Mouse (Mus musculus) midbrain, embryonic 10.5 days (tissue): Measurements from ENCODE around the gene Cd200r3. TPM values are rescaled to one million over a fixed set of nuclear protein-coding genes. Genes with fewer than 3 reads are reported as not detected.

ENCODE experiments used
- DNase-seq: peaks from one replicate; pipeline ENCODE4 v3.0.0-alpha.2; 2017; ENCODE audit warnings: low spot score
- H3K27ac ChIP-seq: fragments of 300-500 bp; sonication (generic); replicated peaks from 2 replicates; pipeline ENCODE4 v1.5.1; 2016; ENCODE audit warnings: mild to moderate bottlenecking
- H3K27me3 ChIP-seq: fragments of 300-500 bp; sonication (generic); 2 replicates; pipeline ENCODE4 v1.6.1; 2016; ENCODE audit warnings: low read depth, mild to moderate bottlenecking; ENCODE audit not compliant: poor library complexity, severe bottlenecking
- H3K36me3 ChIP-seq: fragments of 300-500 bp; sonication (generic); 2 replicates; pipeline ENCODE4 v1.6.1; 2016; ENCODE audit warnings: mild to moderate bottlenecking, moderate library complexity
- H3K4me1 ChIP-seq: fragments of 300-500 bp; sonication (generic); 2 replicates; pipeline ENCODE4 v1.6.1; 2016
- H3K4me3 ChIP-seq: fragments of 300-500 bp; sonication (generic); 2 replicates; pipeline ENCODE4 v1.5.1; 2016; ENCODE audit warnings: mild to moderate bottlenecking, moderate library complexity
- H3K9me3 ChIP-seq: fragments of 300-500 bp; sonication (generic); replicated peaks from 2 replicates; pipeline ENCODE4 v1.6.1; 2016; ENCODE audit warnings: mild to moderate bottlenecking
- WGBS: fragments of 180-500 bp; shearing (Covaris S2); methylation state at CpG from one replicate; pipeline ENCODE4 v1.1.7; 2016; 5-methylcytosine and 5-hydroxymethylcytosine counted together
- polyA plus RNA-seq: library from polyadenylated mRNA; unstranded; fragments of >200 nt; fragmentation: Nextera tagmentation; extraction: Ambion mirVana; gene quantifications from 2 replicates; pipeline ENCODE4 v1.2.1, GENCODE M21; 2016

Gene Cd200r3
- polyA plus RNA-seq, 1 experiment from 2014 or later = not detected

DNA sequence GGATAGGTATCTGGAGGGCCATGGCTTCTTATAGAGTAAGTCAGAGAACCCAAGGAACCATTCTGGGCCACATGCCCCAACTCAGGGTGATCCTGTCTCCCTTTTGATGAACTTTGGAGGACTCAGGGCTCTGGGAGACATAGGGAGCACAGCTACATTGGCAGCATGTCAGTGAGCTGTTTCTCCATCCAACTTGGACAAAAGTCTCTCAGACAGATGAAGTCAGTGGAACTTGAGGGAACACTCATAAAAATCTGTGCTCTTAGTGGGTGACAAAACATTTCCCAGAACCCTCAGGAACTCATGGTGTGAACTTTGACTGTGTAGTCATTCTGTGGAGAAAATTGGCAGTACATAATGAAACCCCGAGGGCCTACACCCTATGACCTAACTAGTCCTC, 53.2 kb downstream of the Cd200r3 start:
- H3K4me1 ChIP-seq = no peaks in the 10 kb centered on the region
- H3K27ac ChIP-seq = no peak overlapping the region
- H3K9me3 ChIP-seq = no peaks in the 10 kb centered on the region
- DNase-seq = no peak
- H3K4me3 ChIP-seq = no peak overlapping the region
- WGBS = 76% methylated on average over 1 of the region's 1 CpGs
- H3K27me3 ChIP-seq = no peaks in the 10 kb centered on the region
- H3K36me3 ChIP-seq = no peaks in the 10 kb centered on the region

DNA sequence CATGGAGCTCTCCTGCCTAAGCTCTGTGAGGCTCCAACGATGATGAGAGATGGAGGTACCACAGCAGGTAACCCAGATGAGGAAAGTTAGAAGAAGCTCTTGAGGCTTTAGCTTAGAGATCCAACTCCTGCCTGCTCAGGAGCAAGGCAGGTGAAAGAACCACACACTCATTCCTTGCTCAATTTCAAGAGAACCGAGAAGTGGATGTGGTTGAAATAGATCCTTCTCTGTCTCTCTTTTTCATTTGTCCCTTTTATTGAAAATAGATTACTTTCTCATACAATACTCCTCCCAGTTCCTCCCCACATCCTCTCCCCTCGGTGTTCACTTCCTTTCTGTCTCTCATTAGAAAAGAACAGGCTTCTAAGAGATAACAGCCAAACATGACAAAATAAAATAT, 56.1 kb downstream of the Cd200r3 start:
- no peaks in the 10 kb centered on the region for H3K9me3 ChIP-seq
- no peak for DNase-seq
- H3K27ac ChIP-seq = no peak overlapping the region
- H3K4me3 ChIP-seq = no peak overlapping the region
- H3K4me1 ChIP-seq = no peaks in the 10 kb centered on the region
- H3K27me3 ChIP-seq = no peaks in the 10 kb centered on the region
- H3K36me3 ChIP-seq = no peaks in the 10 kb centered on the region
- 82% methylated on average over 3 of the region's 3 CpGs for WGBS

GRCm38 (mm10) chr16:45004443-45004842, 61.0 kb downstream of the Cd200r3 start:
- H3K4me3 ChIP-seq = no peak overlapping the region
- H3K4me1 ChIP-seq = no peaks in the 10 kb centered on the region
- 76% methylated on average over 3 of the region's 3 CpGs for WGBS
- no peak overlapping the region for H3K27ac ChIP-seq
- no peak for DNase-seq
- no peaks in the 10 kb centered on the region for H3K27me3 ChIP-seq
- no peaks in the 10 kb centered on the region for H3K9me3 ChIP-seq
- no peaks in the 10 kb centered on the region for H3K36me3 ChIP-seq

GRCm38 (mm10) chr16:45005280-45005679, 61.8 kb downstream of the Cd200r3 start:
- H3K27ac ChIP-seq = no peak overlapping the region
- WGBS = 77% methylated on average over 3 of the region's 3 CpGs
- H3K4me3 ChIP-seq = no peak overlapping the region
- no peak for DNase-seq
- H3K36me3 ChIP-seq = no peaks in the 10 kb centered on the region
- H3K27me3 ChIP-seq = no peaks in the 10 kb centered on the region
- no peaks in the 10 kb centered on the region for H3K4me1 ChIP-seq
- H3K9me3 ChIP-seq = no peaks in the 10 kb centered on the region

DNA sequence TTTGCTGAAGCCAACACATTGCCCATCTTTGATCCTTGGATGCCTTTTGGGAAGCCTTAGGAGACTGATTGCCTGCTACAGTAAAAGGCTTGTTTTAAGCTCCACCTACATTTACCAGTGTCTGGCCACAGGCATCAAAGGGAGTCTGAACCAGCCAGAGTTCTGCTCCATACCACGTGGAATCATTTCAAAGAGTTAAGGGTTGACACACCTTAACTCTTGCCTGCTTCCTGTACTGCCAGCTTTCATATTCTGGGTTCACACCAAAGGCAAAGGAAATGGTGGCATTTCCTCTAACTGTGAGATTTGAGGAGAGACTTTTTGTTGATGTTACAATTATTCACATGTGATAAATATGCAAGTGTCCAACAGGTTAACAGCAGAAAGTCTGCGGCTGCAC, 63.5 kb downstream of the Cd200r3 start:
- no peak for DNase-seq
- Histone ChIP-seq H3K9me3 (no peaks in the 10 kb centered on the region), H3K36me3 (no peaks in the 10 kb centered on the region), H3K4me1 (no peaks in the 10 kb centered on the region), H3K27me3 (no peaks in the 10 kb centered on the region), H3K4me3 (no peak overlapping the region), H3K27ac (no peak overlapping the region)
- 79% methylated on average over 2 of the region's 2 CpGs for WGBS

DNA sequence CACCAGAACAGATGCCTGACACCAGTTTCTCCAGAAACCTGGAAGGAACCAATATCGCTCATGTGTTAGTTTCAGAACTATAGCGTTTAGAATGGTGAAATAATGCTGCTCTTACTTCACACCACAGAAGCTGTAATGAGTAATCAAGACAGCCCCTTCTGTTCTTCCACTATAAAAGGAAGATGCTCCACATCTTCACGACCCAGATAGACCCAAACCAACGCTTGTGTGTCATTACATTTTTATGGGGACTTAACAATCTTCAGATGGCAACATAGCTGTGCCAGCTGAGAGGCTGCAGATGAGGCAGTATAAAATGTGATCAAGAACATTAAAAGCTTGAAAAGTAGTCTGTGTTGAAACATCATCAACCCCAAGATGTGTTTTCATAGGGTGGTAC, 64.3 kb downstream of the Cd200r3 start:
- no peaks in the 10 kb centered on the region for H3K9me3 ChIP-seq
- no peak overlapping the region for H3K4me3 ChIP-seq
- no peaks in the 10 kb centered on the region for H3K27me3 ChIP-seq
- no peak for DNase-seq
- no peak overlapping the region for H3K27ac ChIP-seq
- 93% methylated on average over 4 of the region's 4 CpGs for WGBS
- H3K36me3 ChIP-seq = no peaks in the 10 kb centered on the region
- no peaks in the 10 kb centered on the region for H3K4me1 ChIP-seq

- Histone ChIP-seq H3K9me3 (no peaks in the 10 kb centered on the region), H3K36me3 (no peaks in the 10 kb centered on the region), H3K4me1 (no peaks in the 10 kb centered on the region), H3K4me3 (no peak overlapping the region), H3K27ac (no peak overlapping the region), H3K27me3 (no peaks in the 10 kb centered on the region)
- DNase-seq = no peak
- WGBS = 62% methylated on average over 5 of the region's 5 CpGs
Measured at GRCm38 (mm10) chr16:45009634-45010033, 66.2 kb downstream of the Cd200r3 start.

DNA sequence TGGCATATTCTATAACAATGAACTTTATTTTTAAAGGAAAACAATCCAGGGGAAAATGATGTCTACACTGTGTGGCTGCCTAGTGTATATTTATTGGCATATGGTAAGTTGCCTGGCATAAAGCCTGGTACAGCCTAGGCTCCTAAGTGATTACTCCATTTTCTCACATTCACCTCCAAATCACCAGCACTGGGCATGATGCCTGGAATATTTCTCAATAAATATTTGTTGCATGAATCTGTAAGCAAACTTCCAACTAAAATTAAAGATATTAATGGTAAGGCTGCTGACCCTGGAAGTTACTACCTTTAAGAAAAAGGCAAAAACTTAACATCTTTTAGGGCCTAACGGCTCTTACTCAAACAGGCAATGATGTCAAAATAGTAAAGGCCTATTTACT, 72.1 kb downstream of the Cd200r3 start:
- no peak for DNase-seq
- Histone ChIP-seq H3K27me3 (no peaks in the 10 kb centered on the region), H3K36me3 (no peaks in the 10 kb centered on the region), H3K27ac (no peak overlapping the region), H3K9me3 (no peaks in the 10 kb centered on the region), H3K4me3 (no peak overlapping the region), H3K4me1 (no peaks in the 10 kb centered on the region)
- WGBS = 86% methylated on average over 1 of the region's 1 CpGs

GRCm38 (mm10) chr16:45016488-45016887, 73.0 kb downstream of the Cd200r3 start:
- H3K4me3 ChIP-seq = no peak overlapping the region
- H3K27ac ChIP-seq = no peak overlapping the region
- no peaks in the 10 kb centered on the region for H3K36me3 ChIP-seq
- H3K4me1 ChIP-seq = no peaks in the 10 kb centered on the region
- no peak for DNase-seq
- H3K27me3 ChIP-seq = no peaks in the 10 kb centered on the region
- 70% methylated on average over 3 of the region's 3 CpGs for WGBS
- no peaks in the 10 kb centered on the region for H3K9me3 ChIP-seq

DNA sequence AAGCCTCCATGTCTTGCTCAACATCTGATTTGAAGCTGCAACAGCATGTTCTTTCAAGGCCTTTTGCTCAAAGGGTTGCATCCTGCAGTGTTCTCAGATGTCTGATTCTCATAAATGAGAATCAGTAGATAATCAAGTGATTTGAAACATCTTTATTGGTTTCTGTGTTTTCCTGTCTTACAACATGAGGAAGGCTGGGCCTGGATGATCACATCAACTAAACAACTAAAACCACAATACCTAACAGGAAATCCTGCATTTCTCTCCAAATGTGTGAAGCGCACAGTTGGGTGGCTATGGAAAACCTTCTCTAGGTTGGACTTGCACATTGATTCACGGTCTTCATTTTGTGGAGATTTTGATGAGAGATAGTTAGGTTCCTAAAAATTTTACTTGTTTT, 75.4 kb downstream of the Cd200r3 start:
- no peaks in the 10 kb centered on the region for H3K4me1 ChIP-seq
- WGBS = 94% methylated on average over 2 of the region's 2 CpGs
- H3K4me3 ChIP-seq = no peak overlapping the region
- DNase-seq = no peak
- H3K36me3 ChIP-seq = no peaks in the 10 kb centered on the region
- H3K27ac ChIP-seq = no peak overlapping the region
- H3K27me3 ChIP-seq = no peaks in the 10 kb centered on the region
- no peaks in the 10 kb centered on the region for H3K9me3 ChIP-seq

- no peaks in the 10 kb centered on the region for H3K4me1 ChIP-seq
- DNase-seq = no peak
- H3K9me3 ChIP-seq = no peaks in the 10 kb centered on the region
- WGBS = 73% methylated on average over 1 of the region's 1 CpGs
- H3K27me3 ChIP-seq = no peaks in the 10 kb centered on the region
- no peak overlapping the region for H3K4me3 ChIP-seq
- no peak overlapping the region for H3K27ac ChIP-seq
- H3K36me3 ChIP-seq = no peaks in the 10 kb centered on the region
Measured at GRCm38 (mm10) chr16:45020055-45020454, 76.6 kb downstream of the Cd200r3 start.

GRCm38 (mm10) chr16:45020669-45021309, 77.3 kb downstream of the Cd200r3 start:
- no peak overlapping the region for H3K4me3 ChIP-seq
- no peaks in the 10 kb centered on the region for H3K27me3 ChIP-seq
- no peaks in the 10 kb centered on the region for H3K4me1 ChIP-seq
- no peak overlapping the region for H3K27ac ChIP-seq
- no peaks in the 10 kb centered on the region for H3K36me3 ChIP-seq
- WGBS = 81% methylated on average over 2 of the region's 2 CpGs
- H3K9me3 ChIP-seq = no peaks in the 10 kb centered on the region
- DNase-seq = no peak

DNA sequence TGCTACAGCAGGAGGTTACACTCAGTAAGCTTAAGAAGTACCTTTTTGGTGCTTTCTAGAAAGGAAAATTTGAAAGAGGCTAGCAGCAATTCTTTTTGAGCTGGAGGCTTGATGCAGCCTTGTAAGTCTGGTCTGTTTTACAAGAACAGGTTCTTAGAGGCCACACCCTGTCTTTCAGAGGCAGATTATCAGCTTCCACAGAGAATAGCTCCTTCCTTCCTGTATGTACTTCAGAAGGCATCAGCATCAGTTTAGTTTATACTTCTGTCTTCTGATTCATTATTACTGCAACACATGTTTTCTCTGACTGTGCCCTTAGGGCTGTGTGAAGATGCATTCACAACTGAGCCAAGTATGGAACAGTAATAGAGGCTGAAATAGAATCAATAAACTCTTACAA, 78.0 kb downstream of the Cd200r3 start:
- no peaks in the 10 kb centered on the region for H3K27me3 ChIP-seq
- no peak overlapping the region for H3K4me3 ChIP-seq
- H3K9me3 ChIP-seq = no peaks in the 10 kb centered on the region
- H3K4me1 ChIP-seq = no peaks in the 10 kb centered on the region
- no peak for DNase-seq
- H3K36me3 ChIP-seq = no peaks in the 10 kb centered on the region
- H3K27ac ChIP-seq = no peak overlapping the region

DNA sequence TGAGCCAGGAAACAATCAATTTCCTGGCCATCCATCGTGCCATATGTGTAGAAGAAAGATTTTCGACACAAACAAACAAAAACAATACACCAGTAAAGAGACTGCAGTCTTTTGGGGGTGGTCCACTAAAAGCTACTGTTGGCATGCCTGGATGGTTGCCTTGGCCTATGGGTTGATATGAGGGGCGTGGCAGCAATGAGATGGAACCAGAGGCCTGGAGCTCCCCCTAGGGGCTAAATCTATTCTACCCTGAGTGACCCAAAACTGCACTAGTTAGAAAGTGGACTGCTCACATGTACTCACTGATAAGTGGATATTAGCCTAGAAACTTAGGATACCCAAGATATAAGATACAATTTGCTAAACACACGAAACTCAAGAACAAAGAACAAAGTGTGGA, 80.4 kb downstream of the Cd200r3 start:
- 64% methylated on average over 4 of the region's 4 CpGs for whole genome bisulfite sequencing
- Histone ChIP-seq H3K9me3 (no peaks in the 10 kb centered on the region), H3K4me3 (no peak overlapping the region), H3K27me3 (no peaks in the 10 kb centered on the region), H3K27ac (no peak overlapping the region), H3K36me3 (no peaks in the 10 kb centered on the region), H3K4me1 (no peaks in the 10 kb centered on the region)
- DNase-seq = peak; percentile 18
